Mouse (Mus musculus): ENCODE results near the gene Ddx5.
"Not testable (repeated sequence)": the region's sequence is repeated elsewhere in the genome, so short reads cannot be mapped to it uniquely, and the experiment has no call there.

Ddx5 gene

GRCm38 (mm10) chr11:106788775-106789459, at the start of gene Ddx5, which contains the start of gene Cep95:
Ddx5 (minus strand) TSS chr11:106789185.
Cep95 (plus strand) TSS chr11:106789252.
- DNase-seq (ENCODE audit: low read depth, low spot score): peak; percentile 96

- no peak for DNase-seq (ENCODE audit: low read depth, low spot score)
Measured at GRCm38 (mm10) chr11:106828079-106828478, 39.1 kb upstream of the Ddx5 start.

DNA sequence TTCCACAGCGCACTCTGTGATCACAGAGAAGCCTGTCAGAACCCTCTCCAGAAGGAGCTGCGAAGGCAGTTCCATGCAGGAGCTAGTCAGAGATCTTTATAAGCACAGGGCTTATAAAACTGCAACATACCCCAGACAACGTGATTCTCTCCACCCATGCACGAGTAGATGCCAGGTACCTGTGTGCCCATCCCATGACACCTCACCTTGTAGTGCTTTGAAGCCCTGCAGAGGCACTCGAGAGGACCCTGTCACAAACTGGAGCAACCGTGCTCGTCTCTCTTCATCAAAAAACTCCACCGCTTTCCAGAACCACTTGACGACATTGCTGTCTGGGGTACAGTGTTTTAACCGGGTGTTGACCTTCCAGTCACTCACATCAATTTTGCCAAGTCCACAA, 35.4 kb upstream of the Ddx5 start:
- DNase-seq (ENCODE audit: low read depth, low spot score): no peak

GRCm38 (mm10) chr11:106823741-106824140, 34.8 kb upstream of the Ddx5 start:
- no peak for DNase-seq (ENCODE audit: low read depth, low spot score)

- no peak for DNase-seq (ENCODE audit: low read depth, low spot score)
Measured at GRCm38 (mm10) chr11:106822911-106823310, 33.9 kb upstream of the Ddx5 start.

GRCm38 (mm10) chr11:106822491-106822890, 33.5 kb upstream of the Ddx5 start:
- DNase-seq (ENCODE audit: low read depth, low spot score): no peak

GRCm38 (mm10) chr11:106821397-106821796, 32.4 kb upstream of the Ddx5 start:
- no peak for DNase-seq (ENCODE audit: low read depth, low spot score)

- DNase-seq (ENCODE audit: low read depth, low spot score): no peak
Measured at GRCm38 (mm10) chr11:106820972-106821371, 32.0 kb upstream of the Ddx5 start.

GRCm38 (mm10) chr11:106820252-106820651, 31.3 kb upstream of the Ddx5 start:
- DNase-seq (ENCODE audit: low read depth, low spot score): peak; percentile 36

- no peak for DNase-seq (ENCODE audit: low read depth, low spot score)
Measured at GRCm38 (mm10) chr11:106819595-106819994, 30.6 kb upstream of the Ddx5 start.

DNA sequence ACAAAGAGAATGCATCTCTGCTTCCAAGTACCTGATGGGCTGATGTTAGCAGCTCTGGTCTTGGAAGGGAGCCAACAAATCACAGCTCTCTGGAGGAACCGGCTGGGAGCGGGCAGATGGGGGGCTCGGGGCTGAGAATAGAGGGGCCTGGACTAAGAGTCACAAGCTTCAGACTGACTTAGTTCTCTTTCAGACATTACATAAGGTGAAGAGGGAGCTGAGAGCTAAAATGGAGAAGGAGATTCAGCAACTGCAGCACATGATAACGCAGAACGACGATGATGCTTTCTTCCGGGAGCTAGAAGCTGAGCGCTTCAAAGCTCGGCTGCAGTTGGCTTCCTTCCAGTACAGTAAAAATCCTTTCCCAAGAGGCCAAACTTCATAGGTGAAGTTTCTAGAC, 29.4 kb upstream of the Ddx5 start:
- peak; percentile 34 for DNase-seq (ENCODE audit: low read depth, low spot score)

- no peak for DNase-seq (ENCODE audit: low read depth, low spot score)
Measured at GRCm38 (mm10) chr11:106817808-106818207, 28.8 kb upstream of the Ddx5 start.

GRCm38 (mm10) chr11:106817156-106817555, 28.2 kb upstream of the Ddx5 start:
- no peak for DNase-seq (ENCODE audit: low read depth, low spot score)

DNA sequence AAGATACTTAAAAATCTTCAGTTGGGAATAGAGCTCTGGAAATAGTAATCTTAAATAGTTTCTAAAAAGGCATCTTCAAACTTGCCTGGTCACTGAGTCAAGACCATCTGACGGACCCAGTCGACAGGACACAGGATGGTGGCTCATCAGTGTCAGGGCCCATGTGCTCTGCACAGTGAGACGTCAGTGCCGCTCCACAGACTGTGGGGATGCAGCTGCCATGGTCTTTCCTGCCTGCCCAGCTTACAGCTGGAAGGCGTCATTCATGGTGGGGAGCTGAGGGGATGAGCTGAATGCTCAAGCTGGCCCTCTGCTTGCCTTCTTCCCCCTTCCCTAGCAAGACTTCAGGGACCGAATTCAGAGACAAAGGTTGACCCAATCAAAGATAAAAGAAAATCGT, 27.3 kb upstream of the Ddx5 start:
- no peak for DNase-seq (ENCODE audit: low read depth, low spot score)

GRCm38 (mm10) chr11:106815761-106816160, 26.8 kb upstream of the Ddx5 start:
- DNase-seq (ENCODE audit: low read depth, low spot score): no peak

GRCm38 (mm10) chr11:106815331-106815730, 26.3 kb upstream of the Ddx5 start:
- DNase-seq (ENCODE audit: low read depth, low spot score): no peak

DNA sequence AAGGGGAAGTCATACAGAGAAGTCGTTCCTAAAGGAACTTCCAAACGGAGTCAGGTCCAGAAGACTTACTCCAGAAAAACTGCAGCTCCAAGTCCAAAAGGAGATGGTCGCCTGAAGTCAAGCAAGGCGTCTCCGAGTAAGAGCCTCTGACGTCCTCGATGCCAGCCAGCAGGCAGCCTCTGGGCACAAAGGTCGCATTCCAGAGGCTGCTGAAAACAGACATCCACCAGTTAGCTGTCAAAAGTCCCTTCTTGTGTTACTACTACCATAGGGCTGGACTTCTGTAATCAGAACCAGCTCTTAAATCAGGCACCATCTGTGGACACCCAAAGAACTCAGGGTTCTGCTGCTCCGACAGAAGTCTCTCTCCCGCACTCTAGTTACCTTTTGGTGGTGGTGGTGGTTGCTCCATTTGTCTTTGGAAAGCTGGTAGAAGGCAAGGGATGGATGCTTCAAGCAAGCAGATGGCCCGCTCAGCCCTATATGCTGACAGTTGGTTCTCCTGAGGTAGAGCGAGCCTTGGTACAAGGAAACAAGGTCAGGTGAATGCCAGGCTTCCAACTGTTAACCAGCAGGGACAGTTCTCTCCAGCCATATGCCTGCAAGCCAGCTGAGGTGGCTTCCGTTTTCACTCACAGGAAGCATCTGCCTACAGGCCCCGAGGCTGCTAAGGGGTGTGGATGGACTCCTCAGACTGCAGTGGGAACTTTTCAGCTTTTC, 25.8 kb upstream of the Ddx5 start:
- no peak for DNase-seq (ENCODE audit: low read depth, low spot score)

- no peak for DNase-seq (ENCODE audit: low read depth, low spot score)
Measured at GRCm38 (mm10) chr11:106812410-106813136, 23.6 kb upstream of the Ddx5 start.

DNA sequence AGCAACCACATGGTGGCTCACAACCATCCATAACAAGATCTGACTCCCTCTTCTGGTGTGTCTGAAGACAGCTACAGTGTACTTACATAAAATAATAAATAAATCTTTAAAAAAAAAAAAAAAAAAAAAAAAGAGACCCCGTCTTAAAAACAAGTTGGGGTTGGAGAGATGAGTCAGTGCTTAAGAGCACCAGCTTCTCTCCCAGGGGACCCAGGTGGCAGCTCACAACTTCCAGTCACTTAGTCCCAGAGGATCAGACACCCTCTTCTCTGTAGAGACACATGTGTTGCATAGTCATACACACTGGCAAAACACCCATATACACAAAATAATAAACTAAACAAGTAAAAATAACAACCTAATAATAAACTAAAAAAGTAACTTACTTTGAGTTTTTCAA, 18.5 kb upstream of the Ddx5 start:
- DNase-seq (ENCODE audit: low read depth, low spot score): not testable (repeated sequence)

- no peak for DNase-seq (ENCODE audit: low read depth, low spot score)
Measured at GRCm38 (mm10) chr11:106802069-106802627, 13.2 kb upstream of the Ddx5 start.

GRCm38 (mm10) chr11:106795679-106796078, 6.7 kb upstream of the Ddx5 start:
- DNase-seq (ENCODE audit: low read depth, low spot score): no peak

DNA sequence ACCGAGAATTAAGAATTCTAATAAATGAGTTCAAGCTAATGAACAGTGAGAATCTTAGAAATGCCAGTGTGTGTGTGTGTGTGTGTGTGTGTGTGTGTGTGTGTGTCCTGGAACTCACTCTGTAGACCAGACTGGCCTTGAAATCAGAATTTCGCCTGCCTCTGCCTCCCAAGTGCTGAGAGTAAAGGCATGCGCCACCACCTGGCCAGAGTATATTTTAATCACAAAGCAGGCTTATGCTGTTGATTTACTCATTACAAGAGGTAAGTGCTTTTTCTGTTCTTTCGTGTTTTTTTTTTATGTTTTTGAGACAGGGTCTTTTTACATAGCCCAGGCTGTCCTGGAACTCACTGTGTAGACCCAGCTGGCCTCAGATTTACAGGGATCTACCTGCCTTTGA, 4.9 kb upstream of the Ddx5 start:
- no peak for DNase-seq (ENCODE audit: low read depth, low spot score)
